Mouse (Mus musculus): ENCODE measurements around the gene Cdc6. TPM values are rescaled to one million over a fixed set of nuclear protein-coding genes. Genes with fewer than 3 reads are reported as not detected.
A peak's percentile ranks its signal among the peaks of the same experiment; 100 is the strongest.

The Cdc6 gene
- polyA plus RNA-seq, 1 experiment from 2014 or later = 45.3 TPM

DNA sequence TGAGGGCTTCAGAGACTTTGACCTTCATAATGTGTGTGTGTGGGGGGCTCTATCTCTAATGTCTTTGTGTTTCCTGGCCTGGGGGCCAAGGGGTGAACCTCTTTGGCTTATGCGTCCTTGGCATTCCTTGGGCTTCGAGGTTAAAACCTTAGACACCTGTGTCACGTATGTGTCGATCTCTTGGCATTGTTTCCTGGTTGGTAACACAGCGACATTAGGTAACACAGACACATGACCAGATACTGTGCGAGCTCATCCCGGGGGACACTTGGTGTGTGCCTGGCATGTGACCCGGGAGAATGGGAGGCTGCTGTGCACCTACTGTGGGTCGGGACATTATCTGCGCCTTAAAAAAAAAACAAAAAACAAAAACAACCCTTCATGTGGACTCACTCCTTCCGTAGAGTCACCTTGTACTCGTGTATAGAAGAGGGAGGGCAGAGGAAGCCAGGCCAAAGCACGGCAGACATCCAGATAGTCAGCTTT, 46.3 kb downstream of the Cdc6 start:
- no peaks in the 10 kb centered on the region for H3K27me3 ChIP-seq (ENCODE audit: insufficient read depth, poor library complexity, severe bottlenecking)
- H3K27ac ChIP-seq = peak overlapping the region; percentile 86
- H3K4me3 ChIP-seq = peak overlapping the region; percentile 35
- peaks cover 42% of the 10 kb centered on the region for H3K36me3 ChIP-seq
- H3K9me3 ChIP-seq = no peaks in the 10 kb centered on the region
- H3K4me1 ChIP-seq (replicated peaks) = peaks cover 76% of the 10 kb centered on the region
- DNase-seq (ENCODE audit: low spot score) = no peak
- WGBS = 32% methylated on average over 13 of the region's 13 CpGs

DNA sequence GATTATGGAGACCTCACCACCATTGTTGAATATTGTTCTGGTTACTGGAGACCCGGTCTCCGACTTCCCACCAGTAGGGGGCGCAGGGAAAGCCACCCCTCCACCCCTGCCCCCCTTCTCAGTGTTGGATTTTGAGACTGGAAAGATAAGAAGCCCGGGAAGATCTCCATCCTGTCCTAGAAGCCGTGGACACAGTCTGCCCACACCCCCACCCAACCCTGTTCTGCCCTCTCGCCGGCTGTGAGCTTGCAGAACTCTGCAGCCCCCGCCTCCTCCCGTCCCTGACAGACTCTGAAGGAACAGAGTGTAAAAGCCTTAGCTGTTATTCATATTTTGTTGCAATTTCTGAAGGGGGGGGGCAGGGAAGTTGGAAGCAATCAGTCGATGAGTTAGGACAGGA, 46.8 kb downstream of the Cdc6 start:
- no peaks in the 10 kb centered on the region for H3K27me3 ChIP-seq (ENCODE audit: insufficient read depth, poor library complexity, severe bottlenecking)
- peaks cover 76% of the 10 kb centered on the region for H3K4me1 ChIP-seq (replicated peaks)
- peak overlapping the region; percentile 86 for H3K27ac ChIP-seq
- H3K36me3 ChIP-seq = peaks cover 38% of the 10 kb centered on the region
- WGBS = 8% methylated on average over 10 of the region's 10 CpGs
- no peaks in the 10 kb centered on the region for H3K9me3 ChIP-seq
- peak; percentile 82 for DNase-seq (ENCODE audit: low spot score)
- peak overlapping the region; percentile 35 for H3K4me3 ChIP-seq

DNA sequence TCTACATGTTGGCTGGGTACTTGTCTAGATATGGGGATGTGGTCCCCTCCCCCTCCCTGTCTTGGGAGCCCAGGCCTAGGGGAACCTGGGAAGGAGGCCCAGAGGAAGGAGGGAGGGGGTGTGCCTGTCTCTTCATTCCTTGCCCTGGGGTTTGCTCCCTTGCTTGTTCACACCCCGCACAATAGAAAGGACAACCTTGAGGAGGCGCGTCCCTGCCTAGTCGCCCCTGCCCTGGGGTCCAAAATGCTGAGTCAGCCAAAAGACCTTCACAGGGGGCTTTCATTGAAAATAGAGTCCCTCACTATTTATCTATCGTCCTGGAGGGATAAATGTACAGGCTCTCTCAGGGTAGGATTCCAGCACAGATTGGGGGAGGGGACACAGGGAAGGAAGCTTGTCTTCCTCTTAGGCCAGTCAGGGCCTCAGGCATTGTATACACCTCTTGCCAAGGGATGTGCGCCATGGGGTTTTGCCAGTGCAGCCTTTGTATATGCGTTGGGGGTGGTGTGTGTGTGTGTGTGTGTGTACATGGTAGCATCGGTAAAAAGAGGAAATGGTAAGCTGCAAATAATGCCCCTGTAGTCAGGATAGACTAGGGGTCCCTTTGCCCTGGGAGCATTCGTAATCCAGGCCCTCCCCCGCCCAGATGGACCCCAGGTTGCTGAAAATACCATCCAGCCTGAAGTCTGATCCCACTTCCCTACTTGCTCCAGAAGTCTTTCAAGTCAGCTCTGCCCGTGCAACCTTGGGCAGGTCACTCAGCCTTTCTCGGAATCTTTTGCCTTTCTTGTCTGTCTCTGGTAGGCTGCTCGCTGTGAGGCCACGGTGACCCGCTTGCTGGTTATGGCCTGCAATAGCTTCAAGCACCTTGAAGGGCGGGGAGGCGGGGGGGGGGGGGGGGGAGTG, 47.5 kb downstream of the Cdc6 start:
- no peaks in the 10 kb centered on the region for H3K9me3 ChIP-seq
- WGBS = 18% methylated on average over 17 of the region's 17 CpGs
- DNase-seq (ENCODE audit: low spot score) = peak; percentile 20
- peak overlapping the region; percentile 35 for H3K4me3 ChIP-seq
- peaks cover 76% of the 10 kb centered on the region for H3K4me1 ChIP-seq (replicated peaks)
- peaks cover 31% of the 10 kb centered on the region for H3K36me3 ChIP-seq
- no peaks in the 10 kb centered on the region for H3K27me3 ChIP-seq (ENCODE audit: insufficient read depth, poor library complexity, severe bottlenecking)
- H3K27ac ChIP-seq = peak overlapping the region; percentile 86

DNA sequence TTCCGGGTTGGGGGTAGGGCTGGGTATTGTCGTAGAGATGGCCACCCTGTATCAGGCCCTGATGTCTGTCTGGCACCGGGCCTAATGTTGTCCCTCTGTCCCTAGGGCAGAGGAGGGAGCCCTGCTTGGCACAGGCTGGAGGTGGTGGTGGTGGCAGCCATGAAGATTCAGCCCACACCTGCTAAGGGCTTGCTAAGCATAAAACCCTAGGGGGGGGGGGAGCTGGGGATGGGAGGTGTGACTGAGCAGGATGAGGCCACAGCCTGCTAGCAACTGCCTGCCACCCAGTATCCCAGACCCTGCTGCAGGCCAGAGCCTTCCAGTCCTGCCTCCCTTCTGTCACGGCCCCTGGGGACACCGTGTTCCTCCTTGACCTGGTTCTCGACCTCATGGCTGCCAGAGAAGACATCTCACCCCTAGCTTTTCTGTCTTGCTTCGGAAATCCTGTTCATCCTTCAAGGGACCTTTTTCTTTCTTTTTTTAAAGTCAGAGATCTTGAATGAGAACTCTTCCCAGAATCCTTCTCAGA, 48.2 kb downstream of the Cdc6 start:
- peaks cover 24% of the 10 kb centered on the region for H3K36me3 ChIP-seq
- H3K4me1 ChIP-seq (replicated peaks) = peaks cover 76% of the 10 kb centered on the region
- H3K27me3 ChIP-seq (ENCODE audit: insufficient read depth, poor library complexity, severe bottlenecking) = peaks cover under 1% of the 10 kb centered on the region; the same call in 1 of the 2 replicates
- no peak for DNase-seq (ENCODE audit: low spot score)
- H3K4me3 ChIP-seq = 0 out of 2 replicates have a peak overlapping the region, but pooled peaks have one; percentile 35
- WGBS = 31% methylated on average over 7 of the region's 7 CpGs
- H3K9me3 ChIP-seq = no peaks in the 10 kb centered on the region
- H3K27ac ChIP-seq = peak overlapping the region; percentile 86

DNA sequence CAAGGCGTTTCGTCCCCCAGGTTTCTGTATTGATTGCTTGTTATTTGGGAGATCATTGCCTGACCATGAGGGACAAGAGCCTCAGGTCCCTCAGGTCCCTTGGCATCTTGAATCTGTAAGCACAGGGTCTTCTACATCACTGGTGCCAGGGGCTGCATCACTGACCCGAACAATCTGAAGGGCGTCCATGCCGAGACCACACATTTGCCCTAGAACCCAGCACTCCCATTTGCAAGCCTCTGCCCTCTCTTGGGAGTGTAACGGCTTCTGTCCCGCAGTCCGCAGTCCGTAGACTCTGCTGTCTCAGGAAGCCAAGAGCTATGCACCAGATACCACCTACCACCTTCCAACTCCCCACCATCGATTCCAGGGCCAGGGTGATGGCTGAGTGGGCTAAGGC, 48.7 kb downstream of the Cdc6 start:
- no peak for DNase-seq (ENCODE audit: low spot score)
- Histone ChIP-seq H3K27me3 (ENCODE audit: insufficient read depth, poor library complexity, severe bottlenecking) (peaks cover 6% of the 10 kb centered on the region), H3K9me3 (no peaks in the 10 kb centered on the region), H3K4me1 (replicated peaks) (peaks cover 77% of the 10 kb centered on the region), H3K36me3 (peaks cover 19% of the 10 kb centered on the region), H3K27ac (peak overlapping the region; percentile 86; the same call in 1 of the 2 replicates), H3K4me3 (no peak overlapping the region)
- 79% methylated on average over 10 of the region's 10 CpGs for WGBS

DNA sequence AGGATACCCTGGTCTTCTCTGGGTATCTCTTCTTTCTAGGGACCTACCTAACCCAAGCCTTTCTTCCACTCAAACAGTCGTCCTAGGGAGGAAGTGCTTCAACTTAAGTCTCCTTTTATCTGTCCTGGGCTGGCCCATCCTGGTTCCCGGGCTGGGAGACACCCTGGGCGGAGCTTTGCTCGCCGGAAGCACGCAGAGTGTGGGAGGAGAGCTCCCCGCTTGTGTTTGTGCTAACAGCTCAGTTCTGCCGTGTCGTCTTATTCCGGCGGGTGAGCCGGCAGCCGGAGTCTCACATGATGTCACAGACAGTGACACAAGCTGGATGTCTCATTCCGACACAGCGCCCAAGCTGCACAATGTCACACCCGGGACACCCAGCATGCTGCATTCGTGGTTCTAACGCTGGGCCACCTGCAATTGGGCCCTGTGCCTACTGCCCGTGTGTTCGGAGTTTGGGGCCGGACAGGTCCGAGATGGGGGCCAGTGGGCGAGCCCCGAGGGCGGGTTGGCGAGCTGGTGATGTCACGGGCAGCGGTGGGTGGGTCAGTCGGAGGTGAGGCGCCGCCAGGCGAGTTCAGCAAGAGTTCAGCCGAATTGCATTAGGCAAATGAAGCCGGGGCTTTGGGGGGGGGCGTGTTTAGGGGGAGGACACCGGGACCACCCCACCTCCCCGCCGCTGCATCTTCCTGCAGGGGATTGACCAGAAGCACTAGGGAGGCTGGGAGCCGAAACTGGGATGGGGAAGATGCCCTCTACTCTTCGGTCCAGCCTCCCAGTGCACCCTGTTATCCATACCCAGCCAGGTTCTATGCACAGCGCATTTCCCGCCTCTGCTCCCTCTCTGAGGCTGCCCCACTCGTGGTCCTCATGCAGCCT, 52.1 kb downstream of the Cdc6 start:
- peak overlapping the region; percentile 93 for H3K27ac ChIP-seq
- peak overlapping the region; percentile 83 for H3K4me3 ChIP-seq
- H3K27me3 ChIP-seq (ENCODE audit: insufficient read depth, poor library complexity, severe bottlenecking) = peaks cover 21% of the 10 kb centered on the region
- 0% methylated on average over 43 of the region's 43 CpGs for WGBS
- DNase-seq (ENCODE audit: low spot score) = peak; percentile 65
- H3K4me1 ChIP-seq (replicated peaks) = peaks cover 80% of the 10 kb centered on the region
- no peaks in the 10 kb centered on the region for H3K9me3 ChIP-seq
- 0 out of 2 replicates have a peak, but pooled peaks cover 9% of the 10 kb centered on the region for H3K36me3 ChIP-seq

DNA sequence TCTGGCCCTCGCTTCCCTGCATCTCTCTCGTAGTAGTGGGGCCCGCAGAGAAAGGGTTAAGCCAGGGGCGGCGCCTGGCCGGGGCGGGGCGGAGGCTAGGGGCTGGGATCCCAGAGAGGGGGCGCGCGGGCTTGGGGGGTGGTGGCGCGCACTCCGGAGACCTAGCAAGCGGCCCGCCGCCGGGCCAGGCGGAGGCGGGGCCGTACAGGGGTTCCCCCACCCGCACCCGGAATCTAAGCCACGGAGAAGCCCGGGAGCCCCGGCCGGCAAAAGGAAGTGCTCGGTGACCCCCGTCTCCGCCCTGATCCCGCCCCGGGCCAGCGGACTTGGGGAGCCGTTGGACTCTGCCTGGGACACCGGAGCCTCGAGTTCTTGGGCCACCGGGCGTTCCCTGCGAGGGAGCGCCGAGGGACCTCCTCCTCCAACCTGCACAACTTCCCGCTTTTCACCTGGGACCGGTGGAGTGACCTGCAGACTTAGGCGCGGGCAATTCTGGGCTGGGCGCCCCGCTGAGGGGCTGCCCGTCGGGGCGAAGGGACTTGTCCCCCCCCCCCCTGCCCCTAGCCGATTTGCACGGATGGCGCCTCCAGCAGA, 52.8 kb downstream of the Cdc6 start:
- under 1% methylated on average over 53 of the region's 53 CpGs for WGBS
- Histone ChIP-seq H3K4me3 (peak overlapping the region; percentile 83), H3K27ac (peak overlapping the region; percentile 93), H3K36me3 (0 out of 2 replicates have a peak, but pooled peaks cover 9% of the 10 kb centered on the region), H3K4me1 (replicated peaks) (peaks cover 80% of the 10 kb centered on the region), H3K27me3 (ENCODE audit: insufficient read depth, poor library complexity, severe bottlenecking) (peaks cover 21% of the 10 kb centered on the region), H3K9me3 (no peaks in the 10 kb centered on the region)
- DNase-seq (ENCODE audit: low spot score) = peak; percentile 83

DNA sequence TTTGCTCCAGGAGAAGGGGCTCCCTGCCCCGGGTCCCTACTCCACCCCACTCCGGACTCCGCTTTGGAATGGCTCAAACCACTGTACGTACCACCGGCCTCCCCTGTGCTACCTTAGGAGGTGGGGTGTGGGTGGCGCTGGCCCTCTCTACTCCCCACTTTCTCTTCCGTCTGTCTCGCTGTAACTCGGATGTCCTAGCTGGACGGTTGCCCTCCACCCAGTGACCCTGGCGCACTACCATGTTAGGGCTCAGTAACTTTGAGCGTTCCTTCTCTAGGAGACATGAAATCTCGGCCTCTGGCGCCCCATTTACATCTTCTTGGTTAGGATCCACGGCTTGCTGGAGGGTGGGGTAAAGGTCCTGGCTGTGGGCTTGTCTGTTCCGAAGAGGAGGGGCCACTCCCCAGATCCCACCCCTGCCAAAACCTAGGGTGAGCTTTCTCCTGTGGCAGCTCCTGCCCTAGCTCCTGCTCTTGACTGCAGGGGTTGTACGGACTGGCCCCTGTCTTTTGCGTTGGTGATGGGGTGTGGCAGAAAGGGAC, 53.5 kb downstream of the Cdc6 start:
- 4% methylated on average over 18 of the region's 18 CpGs for WGBS
- DNase-seq (ENCODE audit: low spot score) = peak; percentile 31
- H3K27ac ChIP-seq = peak overlapping the region; percentile 93

DNA sequence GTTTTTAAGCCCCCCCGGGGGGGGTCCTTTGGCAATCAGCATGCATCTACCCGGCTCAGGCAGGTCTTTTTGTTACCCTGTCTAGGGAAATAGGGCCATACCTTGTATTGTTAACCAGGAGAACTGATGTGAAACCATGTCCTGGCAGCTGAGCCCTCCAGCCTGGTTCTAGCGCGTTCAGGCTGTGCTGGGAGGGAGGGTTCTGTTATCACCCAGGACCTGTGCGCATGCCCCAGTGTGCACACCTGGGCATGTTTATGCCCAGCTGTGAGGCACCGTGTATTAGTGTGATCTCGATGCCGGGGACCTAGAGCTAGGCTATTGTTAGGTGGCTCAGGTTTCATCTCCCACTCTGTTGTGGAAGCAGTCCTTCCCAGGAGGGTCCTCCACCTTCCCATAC, 54.2 kb downstream of the Cdc6 start:
- H3K36me3 ChIP-seq = peaks cover 10% of the 10 kb centered on the region
- H3K27me3 ChIP-seq (ENCODE audit: insufficient read depth, poor library complexity, severe bottlenecking) = peaks cover 21% of the 10 kb centered on the region
- peak overlapping the region; percentile 83 for H3K4me3 ChIP-seq
- 6% methylated on average over 8 of the region's 8 CpGs for WGBS
- no peaks in the 10 kb centered on the region for H3K9me3 ChIP-seq
- DNase-seq (ENCODE audit: low spot score) = no peak
- peak overlapping the region; percentile 93 for H3K27ac ChIP-seq
- H3K4me1 ChIP-seq (replicated peaks) = peaks cover 81% of the 10 kb centered on the region

More for the DNA sequence above, 53.5 kb downstream of the Cdc6 start:
- Histone ChIP-seq H3K4me1 (replicated peaks) (peaks cover 80% of the 10 kb centered on the region), H3K27me3 (ENCODE audit: insufficient read depth, poor library complexity, severe bottlenecking) (peaks cover 21% of the 10 kb centered on the region), H3K36me3 (0 out of 2 replicates have a peak, but pooled peaks cover 9% of the 10 kb centered on the region), H3K9me3 (no peaks in the 10 kb centered on the region), H3K4me3 (peak overlapping the region; percentile 83)

DNA sequence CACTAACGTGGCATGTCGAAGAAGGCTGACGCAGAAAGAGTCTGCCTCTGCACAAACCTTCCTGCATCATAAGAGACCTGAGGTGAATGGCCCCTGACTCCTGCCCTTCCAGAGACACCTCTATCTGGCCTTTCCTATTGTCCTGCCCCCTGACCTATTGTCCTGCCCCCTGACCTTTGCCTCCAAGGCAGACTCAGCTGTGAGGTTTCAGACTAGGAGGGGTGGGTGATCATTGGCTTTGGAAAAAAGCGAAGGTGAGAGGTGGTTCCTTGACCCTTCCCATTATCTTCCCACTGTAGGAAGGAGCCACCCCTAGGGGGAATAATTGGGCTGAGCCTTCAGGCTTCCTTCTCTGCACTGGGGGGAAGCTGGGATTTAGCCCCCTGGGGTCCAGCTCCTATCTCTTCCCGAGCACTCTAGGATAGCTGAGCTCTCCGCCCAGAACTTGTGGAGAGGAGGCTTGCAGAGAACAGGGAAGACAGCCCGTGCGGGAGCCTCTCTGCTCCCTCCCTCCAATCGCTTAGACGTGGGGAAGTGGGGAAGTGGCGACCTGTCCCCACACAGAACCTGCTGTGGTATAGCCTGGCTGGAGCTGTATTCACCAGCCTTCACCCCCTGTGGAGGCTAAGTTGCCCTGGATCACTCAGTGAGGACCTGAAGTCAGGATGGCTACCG, 55.0 kb downstream of the Cdc6 start:
- Histone ChIP-seq H3K9me3 (no peaks in the 10 kb centered on the region), H3K4me1 (replicated peaks) (peaks cover 89% of the 10 kb centered on the region)

DNA sequence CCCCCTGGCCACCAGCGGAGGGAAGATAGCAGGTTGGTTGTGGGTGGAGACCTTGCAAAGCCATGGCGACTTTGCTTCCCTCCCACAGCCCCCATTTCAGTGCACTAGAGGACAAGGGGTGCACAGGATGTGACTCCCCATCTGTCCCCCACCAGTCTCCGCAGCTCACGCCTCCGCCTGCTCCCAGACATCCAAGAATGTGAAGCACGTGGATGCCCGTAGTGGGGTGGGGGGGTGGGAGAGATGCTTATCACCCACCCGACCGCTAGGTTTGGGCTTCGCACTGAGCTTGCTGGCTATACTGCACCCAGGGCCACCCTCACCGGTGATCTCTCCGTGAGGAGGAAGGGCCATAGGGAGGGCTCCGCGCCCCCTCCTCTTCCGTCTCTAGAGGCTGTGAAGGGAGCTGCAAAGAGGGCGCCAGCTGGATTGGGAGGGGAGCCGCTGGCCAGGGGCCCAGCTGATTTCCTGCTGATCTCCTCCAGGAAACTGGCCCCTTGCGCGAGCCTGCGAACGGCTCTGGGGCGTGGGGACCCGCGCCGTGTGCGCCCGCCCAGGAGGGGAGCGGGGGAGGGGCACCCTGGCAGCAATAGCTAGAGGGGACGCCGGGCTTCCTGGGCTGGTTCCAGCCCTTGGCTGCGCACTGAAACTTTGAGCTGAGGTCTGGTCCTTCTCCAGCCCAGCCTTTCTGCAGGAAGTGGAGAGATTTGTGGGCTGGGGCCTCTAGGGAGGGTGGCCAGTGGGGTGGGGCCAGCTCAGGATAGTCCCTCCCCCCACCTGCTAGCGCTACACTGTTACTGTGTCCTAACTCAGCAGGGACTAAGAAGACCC, 55.8 kb downstream of the Cdc6 start:
- peaks cover 98% of the 10 kb centered on the region for H3K4me1 ChIP-seq (replicated peaks)
- peak overlapping the region; percentile 93 for H3K27ac ChIP-seq
- H3K4me3 ChIP-seq = peak overlapping the region; percentile 83
- H3K36me3 ChIP-seq = peaks cover 16% of the 10 kb centered on the region
- DNase-seq (ENCODE audit: low spot score) = peak; percentile 62
- no peaks in the 10 kb centered on the region for H3K9me3 ChIP-seq
- under 1% methylated on average over 32 of the region's 32 CpGs for WGBS
- H3K27me3 ChIP-seq (ENCODE audit: insufficient read depth, poor library complexity, severe bottlenecking) = peaks cover 21% of the 10 kb centered on the region

More for the DNA sequence above, 55.0 kb downstream of the Cdc6 start:
- Histone ChIP-seq H3K36me3 (peaks cover 7% of the 10 kb centered on the region), H3K27ac (peak overlapping the region; percentile 93), H3K4me3 (peak overlapping the region; percentile 83), H3K27me3 (ENCODE audit: insufficient read depth, poor library complexity, severe bottlenecking) (peaks cover 21% of the 10 kb centered on the region)
- DNase-seq (ENCODE audit: low spot score) = peak; percentile 30
- WGBS = 2% methylated on average over 12 of the region's 12 CpGs
